Mouse (Mus musculus) WW6 (cell line): ENCODE measurements around the gene Sf3b5.
A peak's percentile ranks its signal among the peaks of the same experiment; 100 is the strongest.

Source experiments
- DNase-seq: peaks from one replicate; pipeline ENCODE4 v3.0.0-alpha.2; 2013; ENCODE audit warnings: low read depth, low spot score

Sf3b5 gene

DNA sequence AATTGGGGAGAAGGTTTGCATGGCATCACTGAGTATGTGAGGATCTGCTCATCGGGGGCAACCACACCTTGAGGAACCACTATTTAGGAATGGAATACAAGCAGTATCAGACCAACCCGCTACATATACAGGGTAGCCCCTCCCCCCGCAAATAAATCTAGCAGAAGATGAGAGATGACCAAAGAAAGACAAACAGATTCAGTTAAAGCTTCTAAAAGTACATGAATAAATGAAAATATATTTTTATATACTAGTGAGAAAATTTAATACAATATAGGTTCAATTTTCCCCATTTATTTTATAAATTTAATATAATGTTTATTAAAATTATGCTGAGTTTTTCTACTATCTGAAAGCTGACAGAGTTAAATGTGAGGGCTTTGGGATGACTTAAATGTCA is at the start of gene Sf3b5:
Sf3b5 (plus strand) TSS at position 301 of the 400 bp plus-strand sequence.
- DNase-seq, result no peak

DNA sequence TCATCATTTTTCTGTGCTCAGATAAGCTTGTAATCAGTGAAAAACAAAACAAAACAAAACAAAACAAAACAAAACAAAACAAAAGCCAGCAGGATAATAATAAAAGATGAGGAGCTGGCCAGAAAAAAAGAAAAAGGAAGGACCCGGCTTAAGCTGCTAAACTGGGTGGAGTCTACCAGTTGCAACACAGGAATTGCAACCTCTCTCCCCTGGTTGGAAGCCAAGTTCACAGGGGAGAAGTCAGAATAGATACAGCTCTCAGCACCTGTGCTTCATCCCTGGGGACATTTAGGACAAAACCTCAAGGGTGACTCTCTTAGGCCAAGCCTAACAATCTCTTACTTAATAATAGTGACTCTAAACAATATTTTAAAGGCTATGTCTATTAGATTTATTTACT is 49.3 kb upstream of the Sf3b5 start:
- DNase-seq, result no peak

DNA sequence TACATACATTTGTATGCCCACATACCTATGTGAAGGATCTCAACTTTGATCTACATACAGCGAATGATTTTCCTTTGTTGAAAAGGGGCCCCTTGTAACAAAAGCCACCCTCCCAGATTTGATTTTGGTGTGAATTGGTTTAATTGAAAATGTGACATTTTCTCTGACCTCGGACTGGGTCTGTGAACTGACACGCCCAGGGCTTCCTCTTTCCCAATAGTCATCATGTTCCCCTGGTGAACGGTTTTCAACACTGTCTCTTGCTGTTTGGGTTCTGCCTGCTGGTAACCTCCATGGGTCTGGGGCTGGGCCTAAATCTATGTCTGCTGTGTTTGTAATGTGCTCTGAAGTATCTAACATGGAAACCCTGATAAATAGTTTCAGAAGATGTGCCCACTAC is 47.9 kb upstream of the Sf3b5 start:
- no peak for DNase-seq

DNA sequence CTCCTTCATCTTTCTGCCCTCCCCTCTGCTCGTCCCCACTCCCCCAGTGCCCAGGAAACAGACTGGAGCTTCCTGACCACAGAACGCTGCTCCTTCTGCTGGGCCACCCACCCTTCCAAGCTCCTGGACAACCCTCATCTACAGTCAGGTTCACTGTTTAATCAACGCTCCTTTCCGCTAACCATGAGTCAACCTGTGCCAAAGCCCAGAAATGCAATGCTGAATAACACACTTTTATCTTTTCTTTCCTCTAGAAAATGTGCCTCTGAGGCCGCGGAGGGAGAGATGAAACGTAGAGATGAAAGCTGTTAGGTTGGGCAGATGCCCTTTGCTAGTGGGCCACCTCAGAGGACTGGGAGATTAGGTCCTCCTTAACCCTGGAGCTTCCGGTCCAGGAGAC is 43.6 kb upstream of the Sf3b5 start:
- DNase-seq, result no peak

DNA sequence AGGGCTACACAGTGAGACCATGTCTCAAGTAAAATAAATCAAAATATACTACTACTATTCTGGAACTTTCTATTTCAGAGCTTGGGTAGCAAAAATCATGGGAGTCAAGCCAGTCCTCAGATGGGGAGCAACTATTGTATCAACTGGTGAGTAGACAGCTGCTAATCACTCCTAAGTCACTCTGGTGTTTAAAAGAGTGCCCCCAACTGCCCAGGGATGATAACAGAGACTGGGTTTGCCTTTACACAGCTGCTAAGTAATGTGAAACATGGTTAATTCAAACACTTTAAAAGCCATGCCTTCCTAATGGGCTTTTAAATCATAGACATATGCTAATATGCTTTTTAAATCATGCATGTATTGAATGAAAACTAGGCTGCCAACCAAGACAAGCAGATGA is 42.9 kb upstream of the Sf3b5 start:
- DNase-seq, result no peak

DNA sequence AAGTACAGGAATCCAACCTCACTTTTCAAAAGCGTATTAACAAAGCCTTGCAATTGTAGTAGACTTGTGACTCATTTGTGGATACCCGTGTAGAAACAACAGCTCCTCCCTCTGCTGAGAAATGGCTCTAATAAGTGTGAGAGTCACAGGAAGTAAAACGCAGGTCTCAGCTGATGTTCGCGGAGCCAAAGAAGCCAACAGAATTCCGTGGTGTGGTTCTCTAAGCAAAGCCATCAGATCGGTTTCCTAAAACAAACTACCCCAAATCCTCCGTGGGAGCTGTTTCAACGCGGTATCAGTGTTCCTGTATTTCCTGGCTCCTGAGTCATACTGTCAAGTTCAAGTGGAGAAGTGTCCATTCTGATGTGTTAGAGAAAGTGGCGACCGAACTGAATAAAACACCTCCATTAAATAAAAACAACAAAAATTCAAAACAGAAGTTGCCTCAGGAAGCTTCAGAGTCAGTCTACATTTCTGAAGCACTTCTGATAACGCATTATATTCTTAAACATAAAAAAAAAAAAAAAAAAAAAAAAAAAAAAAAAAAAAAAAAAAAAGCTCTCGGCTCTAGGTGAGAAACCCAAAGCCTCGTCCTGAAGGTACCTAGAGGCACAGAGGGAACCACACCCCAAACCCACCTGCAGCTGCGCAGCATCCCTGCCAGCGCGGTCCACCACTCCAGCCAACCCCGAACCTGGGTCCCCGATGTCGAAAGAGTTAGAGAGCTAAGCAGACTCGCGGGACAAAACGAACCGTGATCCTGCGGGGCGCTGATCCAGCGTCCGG is 41.6 kb upstream of the Sf3b5 start:
- peak; percentile 18 for DNase-seq

DNA sequence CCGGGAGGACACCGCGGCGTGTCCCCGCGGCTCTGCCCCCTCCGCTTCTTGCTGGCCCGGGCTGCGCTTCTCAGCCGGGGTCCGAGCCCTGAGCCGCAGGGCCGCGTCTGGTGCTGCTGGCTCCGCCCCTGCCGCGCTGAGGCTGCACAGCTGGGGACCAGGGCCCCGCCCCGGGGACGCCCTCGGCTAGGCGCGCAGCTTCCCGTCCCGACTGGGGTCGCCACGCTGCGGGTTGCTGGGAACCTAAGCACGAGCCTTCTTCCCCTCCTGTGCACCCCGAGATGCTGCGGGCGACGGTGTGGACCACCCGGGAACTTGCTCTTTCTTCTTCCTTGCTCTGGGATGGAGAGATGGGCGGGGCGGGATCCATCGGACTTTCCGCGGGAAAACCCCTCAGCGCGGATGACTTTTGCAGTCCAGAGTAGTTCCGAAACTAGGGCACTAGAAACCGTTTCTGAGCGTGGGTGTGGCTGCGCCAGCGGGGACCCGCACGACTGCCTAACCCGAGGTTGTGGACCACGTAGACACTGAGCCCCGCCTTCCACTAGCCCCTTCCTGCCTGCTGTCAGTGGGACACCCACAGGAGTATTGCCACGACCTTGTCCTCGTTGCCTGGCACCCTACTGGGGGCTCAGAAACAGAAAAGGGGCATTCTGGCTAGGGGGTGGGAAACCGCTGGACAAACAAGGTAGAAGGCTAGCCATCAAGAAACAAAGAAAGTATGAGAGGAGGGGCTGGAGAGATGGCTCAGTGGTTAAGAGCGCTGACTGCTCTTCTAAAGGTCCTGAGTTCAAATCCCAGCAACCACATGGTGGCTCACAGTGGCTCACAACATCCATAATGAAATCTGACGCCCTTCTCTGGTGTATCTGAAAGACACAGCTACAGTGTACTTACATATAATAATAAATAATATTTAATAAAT is 40.7 kb upstream of the Sf3b5 start, which contains the start of gene Stx11:
Stx11 (minus strand) TSS at position 148 of the 925 bp plus-strand sequence.
- peak; percentile 57 for DNase-seq

DNA sequence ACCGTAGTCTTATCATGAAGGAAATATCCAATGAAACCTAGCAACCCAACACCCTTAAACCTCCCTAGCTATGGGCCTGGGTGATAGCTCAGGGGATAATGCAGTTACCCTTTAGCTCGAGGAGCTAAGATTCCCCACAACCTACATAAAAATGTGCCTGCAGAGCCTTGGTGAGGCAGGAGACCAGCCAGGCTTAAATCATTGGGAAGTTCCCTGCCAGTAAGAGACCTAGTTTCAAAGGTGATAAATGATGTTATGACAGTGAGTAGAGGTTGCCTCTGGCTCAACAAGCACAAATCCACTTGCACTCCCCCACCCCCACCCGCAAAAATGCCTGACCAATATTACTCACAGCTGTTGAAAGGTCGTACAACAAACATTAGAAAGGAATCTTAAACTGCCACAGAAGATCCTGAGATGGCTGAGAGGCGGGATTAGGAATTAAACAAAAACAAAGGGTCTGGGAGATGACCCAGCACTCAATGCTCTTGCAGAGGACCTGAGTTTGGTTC is 39.4 kb upstream of the Sf3b5 start:
- no peak for DNase-seq

DNA sequence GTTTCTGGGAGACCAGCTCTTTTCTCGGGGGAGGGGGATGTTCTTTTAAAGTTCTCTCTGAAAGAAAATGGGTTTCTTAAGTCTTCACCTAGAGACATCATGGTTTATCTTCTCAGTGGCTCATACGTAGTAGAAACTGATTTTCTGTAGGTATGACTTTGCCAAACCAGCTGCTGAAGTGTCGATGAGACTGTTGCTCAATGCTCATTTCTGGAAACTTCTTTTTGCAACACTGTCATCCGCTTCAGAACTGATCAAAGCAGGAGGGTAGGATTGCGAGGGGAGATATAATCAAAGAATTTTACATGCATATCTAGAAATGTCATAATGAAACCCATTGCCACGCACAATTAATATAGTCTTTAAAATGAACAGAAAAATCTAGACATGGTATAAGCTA is 30.6 kb upstream of the Sf3b5 start:
- DNase-seq, result no peak

DNA sequence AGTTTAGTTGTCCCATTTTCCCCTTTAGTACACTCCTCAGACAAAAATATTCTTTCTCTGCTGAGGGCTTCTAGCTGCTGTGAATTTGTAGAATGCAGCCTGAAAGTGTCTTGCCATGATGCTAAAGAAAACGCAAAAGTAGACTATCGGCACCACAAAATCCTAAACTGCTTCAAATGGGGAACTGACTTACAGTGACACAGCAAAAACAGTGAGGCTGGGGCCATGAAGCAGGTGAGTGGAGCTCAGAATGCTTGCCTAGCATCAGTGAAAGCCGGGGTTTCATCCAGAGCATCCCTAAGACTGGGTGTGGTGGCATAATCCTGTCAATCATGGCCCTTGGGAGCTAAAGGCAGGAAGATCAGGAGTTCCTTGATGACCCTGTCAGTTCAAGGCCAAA is 29.7 kb upstream of the Sf3b5 start:
- DNase-seq, result no peak

DNA sequence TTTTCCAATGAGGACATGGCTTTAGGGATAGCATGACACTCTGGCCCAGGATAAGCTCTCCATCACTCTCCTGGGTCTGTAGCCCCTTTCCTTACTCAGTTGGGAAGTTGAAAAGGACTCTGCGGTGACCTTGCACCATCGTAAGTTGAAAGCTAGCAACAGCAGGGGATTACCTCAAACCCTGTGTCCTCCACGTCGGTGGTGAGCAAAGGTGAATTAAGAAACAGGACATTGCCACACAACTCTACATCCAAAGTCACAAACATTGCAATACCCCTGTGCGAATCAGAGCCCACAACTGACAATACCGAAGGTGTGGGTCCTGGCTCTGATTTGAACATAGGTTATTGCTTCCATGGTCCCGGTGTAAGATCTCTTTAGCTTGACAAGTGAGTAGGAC is 29.2 kb upstream of the Sf3b5 start:
- DNase-seq, result no peak

DNA sequence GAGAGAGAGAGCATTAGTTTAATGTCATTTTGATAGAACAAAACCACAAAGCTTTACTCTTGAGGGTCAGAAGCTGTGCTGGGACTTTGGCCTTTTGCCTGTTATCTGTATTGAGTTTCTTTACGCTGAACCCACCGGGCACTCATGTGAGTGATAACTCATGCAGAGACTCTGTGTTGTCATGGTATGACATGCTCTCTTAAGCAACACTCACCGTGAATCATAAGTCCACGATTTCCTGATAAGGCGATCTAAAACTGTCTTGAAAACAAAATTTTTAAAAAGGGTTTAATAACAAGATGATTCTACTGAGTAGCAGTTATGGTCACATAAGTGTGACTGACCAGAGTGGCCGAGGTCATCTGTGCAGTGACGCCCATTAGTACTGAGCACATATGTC is 28.6 kb upstream of the Sf3b5 start:
- no peak for DNase-seq

DNA sequence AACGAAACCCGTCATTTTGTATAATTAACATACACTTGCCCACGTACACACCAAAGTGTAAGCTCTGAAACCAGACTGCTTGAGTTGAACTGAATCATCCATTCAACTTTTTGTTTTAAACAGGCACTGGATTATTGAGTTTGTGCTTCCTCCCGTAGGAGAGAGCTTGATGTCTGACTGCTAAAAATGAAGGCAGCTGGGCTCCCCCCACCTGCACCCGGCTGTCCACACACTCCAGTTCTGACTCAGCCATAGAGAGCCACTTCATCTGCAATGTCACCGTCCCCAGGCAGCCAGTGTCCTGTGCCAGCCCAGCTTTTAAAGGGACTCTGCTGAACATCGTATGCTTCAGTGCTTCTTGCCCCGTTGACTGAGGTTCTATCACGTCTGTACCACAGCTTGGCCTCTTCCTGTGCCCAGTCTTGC is 27.3 kb upstream of the Sf3b5 start:
- DNase-seq, result no peak

DNA sequence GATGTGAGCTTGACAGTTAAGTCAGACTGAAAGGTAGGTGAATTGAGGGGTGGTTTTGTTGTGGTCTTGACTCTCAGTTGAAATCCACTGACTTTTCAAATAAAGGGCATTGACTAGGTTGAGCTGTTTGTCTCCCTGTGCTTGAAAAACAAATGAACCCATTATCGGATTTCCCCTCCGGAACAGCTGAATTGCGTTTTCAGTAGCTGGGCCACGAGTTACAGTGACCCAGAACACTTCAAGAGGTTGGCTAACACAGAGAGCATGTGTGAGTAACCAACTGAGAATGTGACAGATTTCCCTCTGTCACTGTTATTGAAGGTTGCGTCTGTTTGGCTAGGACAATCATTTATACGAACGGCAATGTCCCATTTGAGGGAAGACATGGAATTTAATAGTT is 24.1 kb upstream of the Sf3b5 start:
- no peak for DNase-seq

DNA sequence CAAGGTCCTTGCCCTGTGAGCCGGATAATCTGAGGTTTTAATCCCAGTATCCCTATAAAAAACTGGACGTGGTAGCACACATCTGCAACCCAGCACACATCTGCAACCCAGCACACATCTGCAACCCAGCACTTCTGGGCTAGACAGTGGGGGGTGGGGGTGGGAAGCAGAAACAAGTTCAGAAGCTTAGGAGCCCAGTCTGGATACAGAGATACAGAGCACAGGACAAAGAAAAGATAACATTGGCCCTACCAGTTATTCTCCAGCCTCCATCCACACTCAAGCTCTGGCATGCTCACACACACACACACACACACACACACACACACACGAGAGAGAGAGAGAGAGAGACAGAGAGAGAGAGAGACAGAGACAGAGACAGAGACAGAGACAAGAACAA is 21.6 kb upstream of the Sf3b5 start:
- no peak for DNase-seq

DNA sequence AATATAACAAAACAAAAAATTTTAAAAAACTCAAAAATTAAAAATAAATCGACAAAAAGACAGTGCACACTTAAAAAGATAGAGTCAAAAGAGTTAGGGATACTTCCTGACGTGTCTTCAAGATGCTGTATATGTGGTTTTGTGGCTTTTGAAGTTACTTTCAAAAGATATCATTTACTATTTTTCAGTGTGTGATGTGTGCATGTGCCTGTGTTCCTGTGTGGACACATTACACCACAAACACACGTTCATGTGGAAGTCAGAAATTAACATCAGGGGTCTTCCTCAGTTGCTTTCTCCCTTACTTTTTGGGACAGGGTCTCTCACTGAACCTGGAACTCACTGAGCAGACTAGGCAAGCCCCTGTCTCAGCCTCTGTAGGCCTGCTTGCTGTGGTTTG is 20.1 kb upstream of the Sf3b5 start:
- DNase-seq, result no peak

DNA sequence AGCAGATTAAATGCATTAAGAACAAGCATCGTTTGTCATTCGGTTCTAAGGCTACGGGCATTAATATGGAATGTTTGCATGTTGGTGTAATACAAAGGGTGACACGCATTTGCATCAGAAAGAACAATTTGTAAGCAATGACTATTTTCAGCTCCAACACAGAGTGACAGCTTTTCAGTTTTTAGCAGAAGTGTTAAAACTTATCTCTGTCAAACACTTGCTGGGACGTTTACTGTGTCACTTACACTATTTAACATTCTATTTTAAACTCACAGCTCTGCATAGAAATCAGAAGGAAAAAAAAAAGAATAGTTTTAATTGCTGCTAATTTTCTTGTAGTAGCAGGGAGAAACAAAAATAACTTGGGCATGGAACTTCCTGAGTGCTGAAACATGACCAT is 18.7 kb upstream of the Sf3b5 start:
- no peak for DNase-seq

DNA sequence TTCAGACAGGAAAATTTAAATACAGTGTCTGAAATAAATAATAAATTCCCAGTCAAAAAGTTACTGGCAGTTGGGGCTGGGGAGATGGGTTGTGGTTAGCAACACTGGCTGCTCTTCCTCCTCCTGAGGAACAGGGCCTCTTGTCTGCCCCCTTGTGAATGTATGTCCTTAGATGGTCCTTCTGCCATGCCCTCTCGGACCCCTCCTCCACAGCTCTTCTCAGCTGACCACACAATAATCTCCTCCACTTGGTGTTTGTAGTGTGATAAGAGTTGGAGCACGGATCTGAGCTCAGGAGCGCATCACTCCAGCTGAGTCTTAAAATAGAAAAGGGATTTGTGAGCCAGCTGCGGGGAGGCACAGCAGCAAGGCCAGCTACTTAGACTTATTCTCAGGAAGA is 18.2 kb upstream of the Sf3b5 start:
- no peak for DNase-seq

DNA sequence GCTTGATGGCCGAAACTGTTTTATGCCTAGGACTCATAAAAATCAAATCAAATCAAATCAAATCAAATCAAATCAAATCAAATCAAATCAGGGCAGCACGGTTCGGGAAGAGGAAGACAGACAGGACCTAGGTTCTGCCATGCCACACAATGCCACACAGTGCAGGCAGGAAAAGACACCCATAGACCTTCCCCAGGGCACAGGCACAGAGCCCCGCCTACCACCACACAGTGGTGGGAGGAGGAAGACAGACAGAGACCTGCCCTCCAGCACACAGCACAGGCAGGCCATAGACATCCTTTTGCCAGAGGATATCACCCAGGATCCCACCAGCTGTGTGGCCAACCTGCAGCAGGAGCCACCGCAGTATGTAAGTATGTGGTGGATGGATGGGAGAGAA is 13.2 kb upstream of the Sf3b5 start:
- DNase-seq, result no peak

DNA sequence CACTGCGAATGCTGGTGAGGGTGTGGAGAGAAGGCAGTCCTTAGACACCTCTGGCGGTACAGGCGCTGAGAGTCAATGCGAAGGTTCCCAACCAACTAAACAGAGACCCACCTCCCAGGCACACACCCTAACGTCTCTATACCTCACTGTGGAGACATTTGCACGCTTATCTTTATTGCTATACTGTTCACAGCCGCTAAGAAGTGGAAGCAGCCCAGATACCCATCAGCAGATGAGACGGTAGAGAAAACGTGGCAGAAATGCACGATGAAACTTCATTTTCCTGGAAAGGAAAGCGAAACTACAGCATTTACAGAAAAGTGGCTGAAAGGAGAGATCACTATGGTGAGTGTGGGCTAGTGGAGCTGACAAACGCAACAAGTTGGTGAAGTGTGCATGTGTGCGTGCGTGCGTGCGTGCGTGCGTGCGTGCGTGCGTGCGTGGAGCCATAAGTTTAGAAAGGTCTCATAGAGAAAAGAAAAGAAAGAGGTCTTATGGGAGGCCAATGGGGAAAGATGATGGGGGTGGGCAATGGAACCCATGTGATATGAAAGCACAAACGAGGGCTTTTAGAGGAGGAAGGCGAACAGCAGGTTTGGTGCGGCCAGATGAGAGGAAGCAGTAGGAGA is 11.6 kb upstream of the Sf3b5 start:
- DNase-seq, result no peak

DNA sequence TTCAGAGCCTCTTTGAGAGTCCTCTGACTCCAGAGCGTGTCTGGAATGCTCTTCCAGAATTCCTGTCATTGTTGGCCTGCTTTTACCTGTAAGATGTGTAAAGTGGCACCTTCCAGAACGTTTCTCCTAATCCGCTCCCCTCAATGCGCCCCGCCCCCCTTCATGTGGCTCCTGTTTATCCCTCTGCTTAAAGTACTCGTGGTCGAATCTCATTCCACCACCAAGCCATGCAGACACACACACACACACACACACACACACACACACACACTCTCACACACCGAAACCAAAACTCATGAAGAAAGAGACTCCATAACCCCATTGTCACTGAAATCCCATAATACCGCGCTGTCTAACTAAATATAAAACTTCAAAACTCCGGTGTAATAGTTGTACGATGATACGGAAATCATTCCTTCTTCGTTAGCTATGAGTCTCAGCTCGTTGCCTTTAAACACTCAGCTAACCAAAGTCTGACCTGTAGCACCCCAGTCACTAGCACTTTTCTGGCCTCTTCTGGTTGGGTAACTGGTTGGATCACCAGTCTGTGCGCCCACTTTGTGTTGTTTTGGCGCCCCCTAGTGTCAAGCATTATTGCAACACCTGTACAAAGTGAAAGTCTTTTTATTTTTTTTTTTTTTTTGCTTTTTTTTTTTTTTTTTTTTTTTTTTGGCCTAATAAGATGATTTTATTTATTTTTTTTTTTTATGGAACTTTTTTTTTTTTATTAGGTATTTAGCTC is 8.2 kb upstream of the Sf3b5 start:
- no peak for DNase-seq
